Mouse (Mus musculus) adrenal gland, postnatal 4 days (tissue): ENCODE results near the gene Amdhd1. TPM values are rescaled to one million over a fixed set of nuclear protein-coding genes. Genes with fewer than 3 reads are reported as not detected.

ENCODE experiments used
- DNase-seq, 2 experiments: peaks; one replicate each; pipeline ENCODE4 v3.0.0; 2021 to 2022; ENCODE audit warnings: low spot score in 2 of 2, mixed read lengths in 2 of 2
- total RNA-seq, 2 experiments: library from RNA; stranded (reverse); gene quantifications; 2 replicates each; pipeline ENCODE4 v1.2.3; 2021

The Amdhd1 gene
- total RNA-seq, 2 experiments from 2014 or later, result 0.36 to 4.0 TPM

DNA sequence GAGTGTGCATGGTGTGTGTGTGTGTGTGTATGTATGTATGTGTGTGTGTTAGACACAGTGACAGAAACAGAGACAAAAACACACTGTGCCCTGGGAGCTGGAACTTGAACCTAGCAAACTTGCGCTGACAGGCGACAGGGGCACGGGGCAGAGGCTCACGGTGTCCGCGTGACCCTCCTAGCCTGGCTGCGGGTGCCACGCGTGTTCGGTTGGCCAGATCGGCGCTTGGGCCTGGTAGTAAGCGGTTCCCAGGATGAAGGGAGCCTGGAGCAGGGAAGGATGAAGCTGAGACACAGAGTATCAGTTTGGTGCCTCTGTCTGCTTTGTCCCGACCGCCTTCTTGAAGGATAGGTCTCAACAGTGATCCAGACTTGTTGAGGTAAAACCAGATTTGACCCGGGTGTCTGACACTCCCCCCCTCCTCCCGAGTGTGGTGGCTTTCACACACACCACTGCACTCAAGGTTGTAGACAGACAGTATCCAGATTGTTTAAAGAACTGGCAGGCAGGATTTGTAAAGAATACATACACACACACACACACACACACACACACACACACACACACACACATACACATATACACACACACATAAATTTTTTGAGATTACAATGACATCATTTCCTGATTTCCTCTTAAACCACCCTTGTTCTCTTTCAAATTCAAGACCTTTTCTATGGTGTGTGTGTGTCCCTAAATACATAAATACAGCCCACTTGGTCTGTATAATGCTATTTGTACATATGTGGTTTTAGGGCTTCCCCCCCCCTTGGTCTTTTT lies 788 bp upstream of the Amdhd1 start, which contains the start of gene Ccdc38:
Gene Ccdc38, plus strand, starts transcription at position 202 of the 780 bp plus-strand sequence.
- no peak for DNase-seq

DNA sequence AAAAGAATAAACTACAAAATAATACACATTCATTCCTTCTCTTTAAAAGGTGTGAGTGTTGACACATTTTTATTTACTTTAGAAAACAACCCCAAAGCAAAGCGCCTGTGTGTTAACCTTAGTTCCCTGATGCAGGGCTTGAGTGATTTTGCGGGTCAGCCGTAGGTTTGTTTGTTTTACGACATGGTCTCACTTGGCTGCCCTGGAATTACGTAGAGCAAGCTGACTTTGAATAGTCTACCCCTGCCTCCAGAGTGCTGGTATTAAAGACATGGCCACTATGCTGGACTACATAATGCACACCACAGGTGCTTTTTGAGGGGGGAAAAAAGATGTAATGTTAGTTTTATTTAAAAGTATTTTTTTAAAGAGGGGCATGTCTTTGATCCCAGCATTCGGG lies 1.0 kb downstream of the Amdhd1 start:
- no peak for DNase-seq

DNA sequence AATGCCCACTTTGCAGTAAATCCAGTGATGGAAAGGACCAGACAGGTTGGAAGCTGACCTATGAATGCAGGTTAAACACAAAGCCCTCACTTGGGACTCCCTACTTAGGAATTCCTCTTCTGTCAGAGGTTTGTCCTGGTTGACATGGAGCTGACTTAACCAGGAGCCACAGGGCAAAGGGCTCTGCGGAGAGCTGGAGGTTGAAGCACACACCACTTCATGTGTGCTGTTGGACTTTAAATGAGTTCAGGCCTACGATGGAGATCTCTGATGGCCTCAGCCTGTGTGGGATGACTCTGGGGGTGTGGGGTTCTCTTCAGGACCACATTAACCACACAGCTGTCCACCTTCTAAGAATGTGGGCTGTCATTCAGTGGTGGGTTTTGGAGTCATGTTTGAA lies 1.5 kb downstream of the Amdhd1 start:
- DNase-seq, result no peak

DNA sequence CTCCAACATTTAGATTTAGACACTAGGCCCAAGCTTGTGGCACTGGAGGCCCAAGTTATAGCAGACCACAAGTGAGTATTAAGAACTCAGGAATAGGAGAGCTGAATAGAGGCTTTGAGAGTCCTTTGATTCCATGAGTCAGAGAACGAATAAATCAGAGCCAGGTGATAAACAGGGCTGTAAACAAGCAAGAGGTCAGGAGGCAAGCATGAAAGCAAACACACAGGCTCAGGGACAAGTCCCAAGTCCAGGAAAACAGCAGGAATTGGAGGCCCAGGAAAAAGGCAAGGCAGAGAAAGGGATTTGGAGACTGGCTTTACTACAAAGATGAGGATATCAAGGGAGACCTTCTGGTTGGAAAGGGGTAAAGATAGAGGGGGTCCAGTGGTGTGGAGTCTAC lies 14.5 kb downstream of the Amdhd1 start:
- DNase-seq, result no peak

DNA sequence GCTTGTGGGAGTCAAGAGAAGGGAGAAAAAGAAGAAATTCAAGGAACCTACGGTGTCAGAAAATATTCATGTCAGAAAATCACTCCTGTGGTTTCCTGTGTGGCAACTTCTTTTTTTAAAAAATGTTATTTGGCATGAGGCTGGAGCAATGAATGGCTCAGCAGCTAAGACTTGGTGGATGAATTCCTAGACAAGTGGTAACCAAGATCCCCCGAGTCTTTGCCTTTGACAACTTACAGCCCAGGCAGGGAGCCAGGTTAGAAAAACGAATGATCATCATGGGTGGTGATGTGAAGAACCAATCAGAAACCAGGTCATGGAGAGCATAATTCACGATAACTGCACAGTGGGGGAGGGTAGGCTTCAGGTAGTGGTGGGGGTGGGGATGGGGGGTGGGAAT lies 18.8 kb downstream of the Amdhd1 start:
- DNase-seq, result no peak

DNA sequence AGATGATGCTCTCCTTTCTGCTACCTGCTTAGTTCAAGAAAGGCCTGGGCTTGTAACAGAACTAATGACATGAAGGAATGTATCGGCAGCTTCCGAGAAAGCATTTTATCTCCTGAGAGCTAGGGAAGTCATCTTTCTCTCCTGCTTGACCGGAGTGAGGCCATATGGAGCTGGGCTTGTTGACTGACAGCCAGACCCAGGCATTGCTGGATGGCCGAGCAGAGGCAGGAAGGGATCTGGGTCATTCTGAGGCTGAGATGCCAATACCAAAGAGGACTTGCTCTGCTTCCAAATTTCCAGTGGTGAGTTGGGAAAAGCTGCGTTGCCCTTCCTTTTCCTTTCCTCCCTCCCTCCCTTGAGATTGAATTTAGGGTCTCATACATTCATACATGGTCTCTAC lies 20.1 kb downstream of the Amdhd1 start:
- no peak for DNase-seq

DNA sequence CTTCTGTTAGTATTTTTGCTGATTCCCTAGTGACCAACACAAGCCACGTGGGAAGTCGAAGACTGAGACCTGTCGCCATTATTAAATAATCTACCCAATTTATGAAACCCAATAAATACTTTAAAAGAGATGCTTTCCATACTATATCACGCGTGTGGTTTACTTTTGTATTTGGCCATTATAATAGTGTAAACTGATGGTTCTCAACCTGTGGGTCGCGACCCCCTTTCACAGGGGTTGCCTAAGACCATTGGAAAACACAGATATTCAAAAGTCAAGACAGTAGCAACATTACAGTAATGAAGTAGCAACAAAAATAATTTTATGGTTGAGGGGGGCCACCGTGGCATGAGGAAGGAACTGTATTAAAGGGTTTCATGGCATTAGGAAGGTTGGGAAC lies 20.7 kb downstream of the Amdhd1 start:
- DNase-seq, result no peak

DNA sequence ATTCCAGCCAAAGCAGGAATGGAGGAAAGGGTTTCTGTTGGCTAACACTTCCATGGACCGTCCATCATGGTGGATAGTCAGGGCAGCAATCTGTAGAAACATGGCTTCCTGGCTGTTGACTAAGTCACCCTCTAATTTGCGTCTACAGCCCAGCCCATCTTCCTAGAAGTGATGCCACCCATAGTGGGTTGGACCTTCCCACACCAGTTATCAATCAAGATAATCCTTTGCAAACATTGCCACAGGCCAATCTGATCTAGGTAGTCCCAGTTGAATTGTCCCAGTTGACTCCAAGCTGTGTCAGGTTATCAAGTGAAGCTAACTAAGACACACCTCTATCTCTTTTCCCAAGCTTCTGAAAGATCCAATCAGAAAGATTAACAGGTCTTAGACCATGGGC lies 21.2 kb downstream of the Amdhd1 start:
- DNase-seq, result no peak

DNA sequence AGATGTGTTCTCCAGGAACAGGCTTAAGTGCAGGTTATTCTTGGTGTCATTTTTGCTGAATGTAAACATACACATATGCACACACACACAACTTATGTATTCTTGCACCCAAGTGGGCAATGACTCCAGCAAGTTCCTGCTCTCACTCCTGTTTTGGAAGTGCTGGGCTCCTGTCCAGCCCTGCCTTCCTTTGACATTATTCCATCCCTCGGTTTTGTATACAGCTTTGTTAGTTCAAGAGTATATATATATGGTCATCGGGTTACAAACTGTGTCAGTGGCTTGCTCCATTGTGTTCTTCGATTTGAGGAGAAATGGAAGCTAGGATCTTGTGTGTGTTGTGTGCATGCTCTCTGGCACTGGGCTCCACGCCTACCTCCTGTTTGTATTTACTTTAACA lies 21.6 kb downstream of the Amdhd1 start:
- no peak for DNase-seq

DNA sequence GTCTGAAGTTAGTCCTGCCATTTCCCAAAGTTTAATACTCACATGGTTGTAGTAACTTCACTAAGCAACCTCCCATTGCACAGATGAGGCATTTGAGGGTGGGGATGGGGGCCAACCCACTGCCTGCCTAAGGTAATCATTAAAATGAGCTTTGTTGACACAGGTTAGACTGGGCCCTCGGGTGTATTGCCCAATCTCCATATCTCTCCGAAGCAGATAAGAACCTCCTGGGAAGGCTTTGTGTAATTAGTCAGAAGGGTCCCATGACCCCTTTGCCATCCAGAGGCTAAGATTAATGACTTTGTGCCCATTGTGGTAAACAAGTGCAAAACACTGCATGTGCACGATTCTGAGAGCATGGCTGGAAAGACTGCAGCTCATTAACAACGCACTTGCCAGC lies 22.1 kb downstream of the Amdhd1 start:
- no peak for DNase-seq

DNA sequence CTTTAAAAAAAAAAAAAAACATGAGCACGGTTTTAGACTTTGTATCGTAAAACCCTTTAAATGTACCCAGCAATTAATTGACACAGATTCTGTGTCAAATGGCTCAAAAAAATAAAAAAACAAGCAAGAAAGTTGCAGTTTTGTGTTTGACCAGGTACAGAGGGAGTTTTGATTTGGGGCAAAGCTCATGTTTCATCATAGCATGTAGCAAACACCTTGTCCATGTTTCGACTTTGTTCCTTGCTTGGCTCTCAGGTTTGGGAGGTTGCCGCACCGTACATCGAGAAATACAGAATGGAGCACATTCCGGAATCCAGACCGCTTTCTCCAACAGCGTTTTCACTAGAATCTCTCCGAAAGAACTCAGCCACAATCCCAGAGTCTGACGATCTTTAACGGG lies 23.9 kb downstream of the Amdhd1 start:
- DNase-seq, result no peak

DNA sequence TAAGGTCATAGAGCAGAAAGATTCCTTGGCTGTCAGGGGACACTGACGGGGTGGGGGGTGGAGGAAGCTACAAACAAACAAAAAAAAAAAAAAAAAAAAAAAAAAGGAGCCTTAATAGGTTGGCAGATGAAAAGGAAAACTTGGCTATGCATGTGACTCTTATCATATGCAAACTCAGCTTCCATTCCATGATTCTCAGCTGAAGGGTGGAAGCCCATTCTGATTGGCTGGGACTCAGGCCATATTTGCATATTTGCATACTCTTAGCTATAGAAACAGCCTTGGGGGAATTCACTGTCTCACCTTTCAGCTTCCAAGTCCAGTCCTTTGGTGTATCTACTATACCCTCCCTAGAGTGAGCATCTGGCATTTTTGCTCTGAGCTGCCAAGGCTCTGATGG lies 24.4 kb downstream of the Amdhd1 start:
- DNase-seq, result no peak

DNA sequence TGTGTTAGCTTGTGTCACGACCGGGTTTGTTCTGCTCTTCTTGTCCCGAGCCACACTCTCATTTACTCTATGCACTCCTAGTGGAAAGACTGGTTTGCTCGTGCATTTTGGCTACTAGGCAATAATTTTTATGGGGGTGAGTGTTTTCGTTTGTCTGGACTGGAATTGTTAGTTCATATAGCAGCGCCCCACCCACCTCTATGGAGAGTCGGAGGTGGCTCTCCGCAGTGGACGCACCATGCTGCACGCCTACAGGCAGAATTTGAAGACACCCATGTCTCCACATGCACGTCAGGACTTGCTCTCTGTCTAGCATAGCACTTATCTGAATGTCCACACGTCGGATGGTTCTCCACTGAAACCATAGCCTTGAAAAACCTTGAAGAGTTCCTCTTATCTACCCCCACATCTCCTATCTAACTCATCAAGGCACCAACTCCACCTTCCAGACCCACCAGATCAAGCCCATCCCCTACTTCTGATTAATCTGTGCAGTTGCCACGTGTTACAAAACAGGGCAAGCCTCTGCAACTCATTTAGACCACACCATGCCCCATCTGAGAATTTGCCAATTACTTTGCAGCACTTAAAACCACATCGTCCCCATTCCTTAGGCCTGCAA lies 30.2 kb downstream of the Amdhd1 start:
- no peak for DNase-seq

DNA sequence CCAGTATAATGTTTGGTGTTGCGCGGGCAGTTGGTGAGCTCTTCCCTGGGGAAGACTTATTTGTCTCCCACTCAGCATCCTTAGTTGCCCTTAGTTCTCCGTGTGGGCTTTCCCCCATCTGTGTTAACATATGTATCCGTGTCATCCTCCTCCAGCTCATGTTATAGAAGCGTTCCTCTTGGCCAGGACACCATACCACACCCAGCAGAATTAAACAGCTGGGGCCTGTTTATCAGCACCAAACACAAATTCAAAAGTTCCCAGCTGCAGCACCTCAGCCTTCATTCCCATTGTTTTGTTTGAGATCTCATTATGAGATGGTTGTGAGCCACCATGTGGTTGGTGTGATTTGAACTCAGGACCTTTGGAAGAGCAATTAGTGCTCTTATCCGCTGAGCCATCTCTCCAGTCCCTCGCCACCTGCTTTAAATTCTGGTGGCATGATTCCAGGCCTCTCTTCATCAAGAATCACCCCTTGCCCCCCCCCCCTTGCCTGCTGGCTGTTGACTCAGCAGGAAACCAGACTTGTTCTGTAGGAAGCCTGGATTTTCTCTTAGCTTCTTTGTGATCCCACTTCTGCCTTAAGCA lies 31.4 kb downstream of the Amdhd1 start:
- no peak for DNase-seq

DNA sequence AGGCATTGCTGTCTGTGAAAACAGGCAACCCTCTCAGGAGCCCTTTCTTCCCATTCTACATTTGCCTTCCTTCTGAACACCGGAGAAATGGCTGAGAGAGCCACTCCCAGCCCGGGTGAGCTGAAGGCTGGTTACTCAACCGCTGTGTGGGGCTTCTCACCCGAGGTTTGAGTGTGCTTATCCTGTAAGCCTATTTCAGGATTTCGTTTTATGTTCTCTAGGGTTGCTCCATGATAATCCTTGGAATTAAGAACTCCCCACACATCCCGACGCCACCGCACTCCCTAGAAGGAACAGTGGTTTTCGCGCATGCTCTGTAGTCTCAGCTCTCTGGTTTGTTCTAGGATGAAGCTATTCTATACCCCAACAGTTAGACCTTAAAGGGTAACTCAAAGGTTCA lies 38.5 kb downstream of the Amdhd1 start:
- no peak for DNase-seq

DNA sequence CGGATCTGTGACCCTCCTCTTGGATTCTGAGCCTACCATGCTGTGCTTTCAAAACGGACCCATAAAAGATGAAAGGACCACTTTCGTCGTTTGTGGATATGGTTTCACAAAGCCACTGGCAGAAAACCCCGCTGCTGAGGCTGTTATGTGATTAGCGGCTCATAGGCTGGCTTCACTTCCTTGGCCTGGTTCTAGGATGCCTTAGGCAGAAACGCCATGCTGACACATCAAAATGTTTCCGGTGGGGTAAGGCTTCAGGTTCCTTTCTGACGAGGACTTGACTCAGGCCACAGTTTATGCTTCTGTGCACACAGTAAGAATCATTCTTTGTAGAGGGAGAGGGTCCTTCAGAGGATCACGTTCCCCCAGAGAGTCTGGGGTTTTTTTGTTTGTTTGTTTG lies 39.0 kb downstream of the Amdhd1 start:
- no peak for DNase-seq

DNA sequence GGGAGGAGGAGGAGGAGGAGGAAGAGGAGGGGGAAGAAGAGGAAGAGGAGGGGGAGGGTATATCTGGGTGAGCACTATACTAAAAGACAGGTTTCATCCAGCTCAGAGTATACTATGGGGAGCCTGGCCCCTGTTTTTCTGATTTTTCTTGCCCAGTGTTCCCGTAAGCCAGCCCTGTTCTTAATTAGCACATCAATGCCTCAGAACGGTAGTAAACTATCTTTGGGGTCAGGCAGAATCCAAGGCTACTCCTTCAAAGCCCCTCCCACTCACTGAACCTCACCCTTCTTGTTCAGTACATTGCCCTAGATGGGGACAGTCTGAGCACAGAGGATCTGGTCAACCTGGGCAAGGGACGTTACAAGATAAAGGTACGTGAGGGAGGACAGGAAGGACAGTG lies 49.4 kb downstream of the Amdhd1 start:
- DNase-seq, result no peak

DNA sequence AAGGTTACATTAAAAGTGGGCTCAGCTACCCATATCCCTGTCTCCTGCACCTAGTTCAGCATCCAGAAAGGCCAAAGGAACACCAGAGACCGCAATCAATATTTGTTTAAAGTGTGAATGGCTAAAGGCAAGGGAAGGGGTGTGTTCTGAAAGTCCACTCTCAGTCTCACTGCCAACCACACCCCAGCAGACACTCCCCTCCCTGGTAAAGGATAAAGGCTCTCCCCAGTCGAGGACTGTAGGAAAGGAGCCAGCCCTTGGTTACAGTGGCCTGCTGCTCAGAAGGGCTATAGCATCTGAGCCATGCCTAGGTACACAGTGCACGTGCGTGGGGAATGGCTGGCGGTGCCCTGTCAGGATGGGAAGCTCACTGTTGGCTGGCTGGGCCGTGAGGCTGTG lies 51.0 kb downstream of the Amdhd1 start:
- no peak for DNase-seq

DNA sequence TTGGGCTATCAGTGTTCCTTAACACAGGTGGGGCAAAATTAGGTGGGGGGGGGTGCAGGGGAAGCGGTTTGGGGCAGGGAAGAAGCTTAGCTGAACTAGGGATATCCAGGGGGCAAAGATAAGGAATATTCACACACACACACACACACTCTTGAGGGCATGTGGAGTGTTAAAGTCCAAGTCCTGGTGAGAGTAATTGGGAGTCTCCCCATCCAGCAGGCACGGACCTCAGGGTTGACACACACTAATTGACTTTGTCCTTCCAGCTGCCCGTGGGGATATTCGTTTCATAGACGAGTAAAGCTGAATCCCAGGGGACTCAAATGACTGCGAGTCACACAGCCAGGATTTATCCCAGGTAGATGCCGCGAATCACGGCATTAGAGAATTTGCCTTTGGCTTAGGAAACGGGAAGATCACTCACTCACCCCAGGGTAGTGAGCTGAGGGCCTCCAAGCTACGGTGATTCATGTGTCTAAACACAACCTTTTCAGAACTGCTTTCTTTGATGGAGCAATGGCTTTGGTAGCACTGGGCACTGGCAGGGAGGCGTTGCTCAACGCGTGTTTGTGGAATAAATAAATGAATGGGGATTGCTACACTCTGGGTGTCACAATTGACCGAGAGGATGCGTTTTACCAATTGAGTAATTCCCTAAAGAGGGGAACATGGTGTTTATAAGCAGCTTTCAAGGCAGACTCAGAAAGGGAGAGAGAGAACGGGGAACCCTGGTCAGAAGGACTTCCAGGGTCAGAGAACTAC lies 51.6 kb downstream of the Amdhd1 start, which contains the start of gene Hal:
Gene Hal, plus strand, starts transcription at position 703 of the 762 bp plus-strand sequence.
- no peak for DNase-seq

DNA sequence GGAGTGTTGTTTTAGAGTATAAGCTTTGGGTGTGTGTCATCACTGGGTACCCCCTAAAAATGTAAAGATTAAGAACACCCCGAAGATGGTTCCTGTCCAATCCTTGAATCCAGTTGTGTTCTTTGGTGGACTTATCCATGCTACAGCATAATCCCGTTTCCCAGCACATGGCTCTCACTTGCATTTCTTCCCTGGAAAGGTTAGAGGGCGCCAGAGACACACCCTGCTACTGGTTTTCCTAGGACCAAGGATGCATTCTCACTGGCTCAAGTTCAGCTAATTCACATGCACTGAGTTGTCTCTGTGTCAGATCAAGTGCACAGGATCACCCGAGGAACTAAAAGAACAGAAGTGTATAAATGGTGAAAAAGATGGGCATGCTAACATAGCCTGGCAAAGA lies 53.2 kb downstream of the Amdhd1 start:
- no peak for DNase-seq

DNA sequence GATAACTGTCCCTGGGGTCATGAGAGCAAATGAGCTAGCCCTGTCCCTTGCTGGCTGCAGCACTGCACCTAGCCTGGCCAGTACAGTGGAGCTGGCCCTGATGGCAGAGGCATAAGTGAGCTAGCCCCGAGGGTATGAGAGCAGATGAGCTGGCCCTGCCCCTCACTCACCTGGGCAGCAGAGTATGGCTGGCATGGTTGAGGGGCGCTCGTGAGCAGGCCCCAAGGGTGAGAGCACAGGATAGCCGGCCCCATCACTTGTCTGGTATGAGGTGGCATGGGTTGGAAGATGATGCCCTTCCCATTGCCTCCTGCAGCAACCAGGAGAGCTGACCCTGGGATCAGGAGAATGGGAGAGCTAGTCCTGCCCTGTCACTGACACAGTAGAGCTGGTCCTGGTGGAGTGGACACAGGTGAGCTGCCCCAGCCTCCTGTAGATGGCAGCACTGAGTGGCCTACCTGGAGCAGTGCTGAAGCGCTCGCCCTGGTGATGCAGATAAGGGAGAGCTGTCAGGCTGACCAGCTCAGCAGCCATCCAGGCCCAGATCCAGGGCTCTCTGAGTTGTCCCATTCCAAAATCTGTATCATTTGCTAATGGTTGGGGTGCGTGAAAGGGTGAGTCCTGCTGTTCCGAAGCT lies 54.7 kb downstream of the Amdhd1 start:
- DNase-seq, result no peak
